Mouse (Mus musculus) embryo, embryonic 11 days (tissue): ENCODE results near the gene Slc41a2.
"Not testable (repeated sequence)": the region's sequence is repeated elsewhere in the genome, so short reads cannot be mapped to it uniquely, and the experiment has no call there.

Experiments
- DNase-seq: peaks from one replicate; pipeline ENCODE4 v3.0.0-alpha.2; 2015

Slc41a2 gene

DNA sequence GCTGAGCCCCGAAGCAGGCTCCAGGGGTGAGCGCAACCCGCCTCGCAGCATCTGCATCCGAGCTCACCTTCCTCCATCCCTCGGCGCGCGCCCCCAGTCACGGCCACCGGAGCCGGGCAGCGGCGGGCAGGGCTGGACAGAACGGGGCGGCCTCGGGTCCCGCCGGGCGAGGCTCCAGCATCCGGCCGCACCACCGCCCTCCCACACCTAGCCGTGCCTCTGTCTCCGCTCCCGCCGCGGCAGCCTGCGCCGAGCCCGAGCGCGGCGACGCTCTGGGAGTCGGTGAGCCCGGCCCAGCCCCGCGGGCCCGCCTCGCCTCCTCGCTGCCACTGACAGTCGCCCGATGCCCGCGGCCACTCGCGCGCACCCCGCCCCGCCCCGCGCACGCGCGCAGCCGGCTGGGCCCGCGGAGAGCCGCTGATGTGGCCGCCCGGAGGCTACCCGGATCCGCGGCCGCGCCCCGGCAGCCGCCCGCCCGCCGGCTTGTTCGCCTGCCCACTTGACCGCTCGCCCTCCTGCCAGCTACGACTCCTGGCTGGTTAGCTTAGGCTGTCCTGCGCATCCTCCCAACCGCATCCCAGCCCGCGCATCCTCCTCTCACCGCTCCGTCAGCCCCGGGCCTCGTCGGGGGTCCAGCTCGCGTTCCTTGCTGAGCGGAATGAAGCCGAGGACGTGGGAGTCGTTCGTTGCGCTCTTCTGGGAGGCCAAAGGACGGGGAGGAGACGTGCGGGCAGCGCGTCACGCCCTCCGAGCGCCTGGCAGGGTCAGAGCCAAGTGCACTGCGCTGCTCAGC lies at the start of gene Slc41a2:
Gene Slc41a2, minus strand, starts transcription at position 724 of the 793 bp plus-strand sequence.
- peak; percentile 74 for DNase-seq

DNA sequence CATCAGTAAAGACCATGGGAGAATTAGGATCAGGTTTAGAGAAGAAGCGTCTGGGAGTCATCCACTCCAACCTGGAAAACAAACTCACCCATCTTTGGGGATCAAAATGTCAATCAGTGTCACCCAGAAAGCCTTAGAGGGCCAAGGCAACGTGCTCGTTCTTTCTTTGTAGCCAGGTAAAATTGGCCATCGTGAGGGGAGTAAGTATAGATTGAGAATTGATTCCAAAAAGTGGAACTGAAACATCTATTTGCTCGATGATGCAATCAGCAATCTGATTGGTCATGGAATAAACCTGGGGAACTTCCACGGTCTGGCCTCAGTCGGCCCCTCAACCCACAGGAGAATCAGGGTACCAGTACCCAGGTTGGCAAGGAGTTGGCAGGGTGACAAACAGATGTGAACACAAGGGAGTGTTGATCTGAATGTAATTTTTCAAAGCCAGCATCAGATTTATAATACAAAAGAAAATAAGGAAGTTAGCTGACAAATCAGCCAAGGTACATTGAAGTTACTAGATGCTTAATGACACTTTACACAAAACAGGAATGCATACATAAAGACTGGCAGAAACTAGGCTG lies 47.7 kb upstream of the Slc41a2 start:
- no peak for DNase-seq

DNA sequence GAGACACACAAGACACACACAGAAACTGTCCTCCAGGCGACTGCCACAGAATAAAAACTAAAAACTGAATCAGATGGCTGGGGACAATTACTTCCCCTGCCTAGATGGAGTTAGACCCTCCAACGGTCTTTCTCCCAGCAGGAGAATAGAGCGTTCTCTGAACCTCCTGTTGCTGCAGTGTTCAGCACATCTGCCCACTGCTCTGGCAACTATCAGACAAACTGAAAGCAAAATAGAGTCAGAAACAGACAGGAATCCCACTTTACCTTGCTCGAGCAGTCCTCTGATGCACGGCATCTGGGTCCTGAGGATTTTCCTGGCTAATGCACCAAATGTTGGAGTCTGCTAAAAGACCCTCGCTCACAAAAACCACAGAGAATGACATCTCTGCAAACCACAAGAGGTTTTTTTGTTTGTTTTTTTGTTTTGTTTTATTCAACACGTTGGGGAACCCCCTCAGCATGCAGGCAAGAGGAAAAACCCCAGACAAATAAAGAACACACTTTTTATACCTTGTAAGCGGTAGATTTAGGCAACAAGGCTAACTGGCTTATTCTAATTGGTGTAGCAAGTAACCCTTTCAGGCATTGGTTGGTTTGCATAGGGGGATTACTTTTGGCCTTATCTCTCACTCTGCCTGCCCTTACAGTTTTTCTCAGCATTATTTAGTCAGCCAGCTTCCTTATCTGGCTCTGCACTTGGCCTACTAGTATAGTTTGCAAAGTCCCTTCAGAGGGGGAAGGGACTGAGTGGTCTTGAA lies 47.0 kb upstream of the Slc41a2 start:
- DNase-seq = no peak

DNA sequence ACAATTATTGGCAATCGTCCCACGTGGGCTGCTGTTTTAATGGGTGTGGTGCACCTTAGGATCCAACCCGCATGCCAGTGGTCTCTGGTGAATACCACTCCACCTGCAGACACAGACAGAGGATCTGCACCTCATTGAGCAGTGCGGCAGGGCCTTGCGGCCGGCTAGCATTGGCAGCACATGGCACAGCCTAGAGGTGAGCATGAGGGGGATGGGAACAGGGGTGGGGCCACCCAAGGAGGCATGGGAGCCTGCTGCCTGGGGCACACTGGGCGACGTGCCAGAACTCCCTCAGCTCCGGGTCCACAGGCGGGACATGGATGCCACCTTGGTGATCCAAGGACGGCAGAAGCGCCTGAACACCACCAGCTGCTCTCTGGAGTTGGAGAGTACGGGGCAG lies 46.2 kb upstream of the Slc41a2 start:
- no peak for DNase-seq

- DNase-seq = no peak
These were observed 45.3 kb upstream of the Slc41a2 start for GRCm38 (mm10) chr10:83382988-83383387.

- no peak for DNase-seq
These were observed 44.8 kb upstream of the Slc41a2 start for GRCm38 (mm10) chr10:83382528-83382927.

DNA sequence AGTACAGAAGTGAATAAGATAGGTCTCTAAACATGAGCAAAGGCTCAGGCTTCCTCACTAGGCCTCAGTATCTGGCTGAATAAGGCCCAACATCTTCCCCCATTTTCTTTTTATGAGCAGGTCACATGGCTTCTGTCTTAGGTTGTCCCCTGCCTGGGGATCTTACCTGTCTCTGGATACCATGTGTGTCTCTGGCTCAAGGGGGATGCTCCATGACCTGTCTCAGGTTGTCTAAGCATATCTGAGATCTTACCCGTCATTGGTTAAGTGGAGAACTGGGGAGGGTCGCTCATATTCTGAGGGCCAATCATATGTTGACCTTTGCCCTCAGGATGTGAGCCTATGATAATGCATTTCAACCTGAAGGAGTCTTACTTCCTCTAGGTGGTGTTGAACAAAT lies 42.8 kb upstream of the Slc41a2 start:
- no peak for DNase-seq

GRCm38 (mm10) chr10:83378083-83378833 lies 40.6 kb upstream of the Slc41a2 start:
- DNase-seq = no peak

DNA sequence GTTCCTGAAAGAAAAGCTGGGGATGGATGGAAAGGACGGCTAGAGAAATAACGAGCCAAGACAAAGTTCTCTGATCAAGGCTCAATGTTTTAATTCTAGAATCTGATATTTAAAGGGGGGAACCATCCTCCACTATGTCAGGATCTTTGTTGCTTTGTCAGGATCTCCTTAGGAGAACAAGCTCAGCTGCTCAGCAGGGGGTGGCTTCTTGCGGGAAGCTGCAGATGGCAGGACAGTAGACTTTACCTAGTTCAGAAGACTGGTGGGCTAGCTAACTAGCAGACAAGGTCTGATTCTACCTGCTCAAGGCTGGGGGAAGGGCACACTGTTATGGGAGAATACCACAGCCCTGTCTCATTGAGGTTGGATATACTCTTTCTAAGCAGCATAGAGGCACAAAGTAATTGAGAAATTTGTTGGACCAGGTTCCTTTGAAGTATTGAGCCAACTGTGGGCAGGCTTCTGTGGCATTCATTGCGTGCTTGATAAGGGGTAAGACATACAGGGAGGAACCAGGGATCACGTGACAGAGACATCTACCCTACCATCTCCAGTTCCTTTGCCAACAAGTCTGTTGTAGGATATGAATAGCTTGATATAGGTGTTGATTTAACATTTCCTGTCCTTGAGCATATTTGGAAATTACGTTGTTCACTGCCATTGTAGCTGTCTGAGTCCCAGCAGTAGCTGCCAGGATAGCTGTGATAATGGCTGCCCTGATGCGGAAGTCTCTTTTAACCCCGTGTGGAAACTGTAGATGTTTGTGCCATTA lies 39.4 kb upstream of the Slc41a2 start:
- no peak for DNase-seq

DNA sequence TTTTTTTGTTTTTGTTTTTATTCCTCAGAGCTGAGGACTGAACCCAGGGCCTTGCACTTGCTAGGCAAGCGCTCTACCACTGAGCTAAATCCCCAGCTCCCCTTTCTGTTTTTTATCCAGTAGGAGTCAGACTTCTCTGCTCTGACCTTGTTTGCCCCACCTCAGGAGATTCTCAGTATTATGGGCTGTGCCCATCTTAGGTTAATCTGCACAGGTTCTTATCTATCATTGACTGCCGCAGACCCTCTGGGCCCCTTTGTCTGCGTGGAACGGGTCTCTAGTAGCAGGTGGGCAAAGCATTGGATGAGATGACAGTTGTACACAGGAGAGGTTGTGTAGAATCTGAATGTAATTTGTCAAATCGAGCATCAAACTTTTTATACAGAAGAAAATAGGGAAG lies 37.8 kb upstream of the Slc41a2 start:
- not testable (repeated sequence) for DNase-seq

GRCm38 (mm10) chr10:83374045-83374656 lies 36.5 kb upstream of the Slc41a2 start:
- DNase-seq = no peak

DNA sequence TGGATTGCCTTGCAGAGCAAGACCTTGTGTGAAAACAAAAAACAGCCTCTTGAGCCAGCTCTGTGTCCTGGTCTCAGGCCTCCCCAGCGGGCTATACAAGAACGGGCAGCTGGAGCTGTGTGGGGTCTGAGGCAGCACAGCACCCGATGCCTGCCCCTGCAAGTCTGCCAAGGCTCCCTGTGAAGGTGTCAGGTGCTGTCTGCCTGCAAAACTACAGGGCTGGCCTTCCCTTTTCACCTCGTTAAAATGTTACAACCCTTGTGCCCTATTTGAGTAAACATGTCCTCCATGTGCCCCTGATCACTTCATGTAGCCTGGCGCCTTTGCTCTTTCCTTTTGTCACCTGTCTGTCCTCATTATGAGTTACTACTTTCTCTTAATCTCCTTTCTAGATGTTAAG lies 31.2 kb upstream of the Slc41a2 start:
- DNase-seq = no peak

DNA sequence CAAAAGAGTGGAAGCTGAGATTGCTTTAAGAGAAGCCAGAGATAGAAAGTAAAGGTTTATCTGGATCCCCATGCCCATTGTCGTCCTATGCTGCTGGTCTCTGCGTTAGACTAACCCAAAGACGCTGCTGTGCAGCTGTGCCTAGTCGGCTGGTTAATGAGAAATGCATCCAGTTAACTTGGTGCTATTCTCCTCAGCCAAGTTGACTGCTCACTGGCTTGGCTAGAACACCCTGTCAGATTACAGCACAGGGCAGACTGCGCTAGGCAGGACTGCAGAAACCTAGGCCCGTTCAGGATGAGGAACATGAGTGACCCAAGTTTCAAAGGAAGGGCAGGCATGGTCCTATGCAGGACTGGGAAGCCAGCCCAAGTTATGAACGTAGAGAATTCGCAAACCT lies 25.8 kb upstream of the Slc41a2 start:
- DNase-seq = no peak

GRCm38 (mm10) chr10:83361643-83362382 lies 24.1 kb upstream of the Slc41a2 start:
- DNase-seq = peak; percentile 43

DNA sequence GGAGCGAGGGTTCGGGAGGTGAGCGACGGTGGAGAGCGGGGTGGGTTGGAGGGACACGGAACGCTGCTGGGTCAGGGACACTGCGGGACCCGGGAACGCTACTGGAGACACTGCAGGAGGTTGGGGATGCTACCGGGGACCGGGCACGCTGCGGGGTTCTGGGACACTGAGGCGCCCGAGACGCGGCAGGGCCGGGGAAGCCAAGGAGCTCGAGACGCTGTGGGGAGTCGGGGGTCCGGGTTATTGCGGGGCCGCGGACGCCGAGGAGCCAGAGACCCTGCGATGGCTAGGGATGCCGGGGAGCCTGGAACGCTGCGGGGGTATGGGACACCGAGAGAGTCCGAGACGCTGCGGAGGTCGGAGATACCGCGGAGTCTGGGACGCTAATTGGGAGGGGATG lies 22.7 kb upstream of the Slc41a2 start:
- DNase-seq = peak; percentile 42

DNA sequence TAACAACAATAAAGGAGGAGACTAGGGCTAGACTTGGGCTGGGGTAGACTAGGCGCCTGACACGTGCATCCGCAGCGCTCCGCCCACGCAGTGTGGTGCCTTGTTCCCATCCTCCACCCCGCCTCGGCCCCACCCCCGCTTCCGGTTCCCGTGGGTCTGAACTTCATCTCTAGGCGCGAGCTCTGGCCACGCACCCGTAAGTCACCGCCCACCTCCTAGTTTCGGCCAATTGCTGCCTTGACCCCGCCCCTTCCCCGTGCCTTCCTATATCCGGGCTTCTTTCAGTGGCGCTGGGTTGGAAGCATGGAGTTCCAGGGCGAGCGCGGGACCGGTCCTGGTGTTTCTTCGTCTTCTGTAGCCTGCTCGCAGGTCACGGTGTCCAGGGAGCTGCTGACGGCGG lies 22.3 kb upstream of the Slc41a2 start, which contains the start of gene D10Wsu102e:
Gene D10Wsu102e, plus strand, starts transcription at position 266 of the 400 bp plus-strand sequence.
- DNase-seq = peak; percentile 98

DNA sequence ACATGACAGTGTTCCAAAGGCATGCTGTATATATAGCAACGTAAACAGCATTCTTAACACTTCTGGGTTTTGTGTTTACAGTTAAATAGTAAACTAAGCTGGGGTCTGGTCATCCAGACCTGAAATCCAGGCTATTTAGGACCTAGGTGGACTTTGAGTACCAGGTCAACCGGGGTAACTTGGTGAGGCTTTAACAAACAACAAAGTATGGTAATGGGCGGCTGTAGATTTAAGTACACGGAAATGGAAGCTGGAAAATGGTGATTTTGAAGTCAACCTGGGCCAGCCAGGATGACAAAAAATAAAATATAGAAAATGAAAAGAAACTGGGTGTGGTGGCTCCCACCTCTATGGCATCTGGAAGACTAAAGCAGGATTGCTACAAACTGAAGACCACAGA lies 21.8 kb upstream of the Slc41a2 start:
- no peak for DNase-seq

DNA sequence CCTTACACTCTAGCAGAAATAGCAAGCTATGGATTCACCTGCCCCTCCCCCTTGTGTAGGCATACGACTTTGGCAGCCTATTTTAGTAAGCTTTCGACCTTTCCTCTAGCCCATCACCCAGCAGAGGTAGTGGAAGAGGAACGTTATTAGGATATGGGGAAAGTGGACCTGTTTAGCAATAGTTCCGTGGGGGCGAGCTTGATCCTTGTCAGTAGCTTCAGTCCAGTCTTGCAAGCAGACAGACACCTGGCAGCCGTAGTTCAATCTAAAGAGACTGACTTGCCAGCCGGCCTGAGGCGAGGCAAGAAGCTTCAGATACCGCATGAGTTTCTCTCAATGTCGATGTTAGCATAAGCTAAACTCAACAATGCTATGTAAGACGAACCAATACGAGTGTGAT lies 18.7 kb upstream of the Slc41a2 start:
- DNase-seq = no peak

DNA sequence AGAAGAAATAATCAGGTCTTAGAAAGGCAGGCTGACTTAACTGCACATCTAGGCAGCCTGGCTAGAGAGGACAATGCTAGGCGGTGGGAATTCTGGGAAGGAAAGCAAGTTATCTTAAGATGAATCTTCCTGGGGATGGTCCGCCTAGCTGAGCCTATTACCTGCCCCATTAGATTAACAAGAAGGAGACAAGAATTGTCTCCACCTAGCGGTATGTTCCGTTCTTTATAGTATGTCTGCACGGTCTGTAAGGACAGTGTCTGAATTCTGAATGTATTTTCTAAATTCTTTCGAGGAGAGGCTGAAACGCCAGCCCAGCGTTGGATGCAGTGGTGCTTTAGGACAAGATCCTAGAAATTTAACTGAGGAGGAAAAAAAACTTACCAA lies 16.6 kb upstream of the Slc41a2 start:
- DNase-seq = peak; percentile 51

DNA sequence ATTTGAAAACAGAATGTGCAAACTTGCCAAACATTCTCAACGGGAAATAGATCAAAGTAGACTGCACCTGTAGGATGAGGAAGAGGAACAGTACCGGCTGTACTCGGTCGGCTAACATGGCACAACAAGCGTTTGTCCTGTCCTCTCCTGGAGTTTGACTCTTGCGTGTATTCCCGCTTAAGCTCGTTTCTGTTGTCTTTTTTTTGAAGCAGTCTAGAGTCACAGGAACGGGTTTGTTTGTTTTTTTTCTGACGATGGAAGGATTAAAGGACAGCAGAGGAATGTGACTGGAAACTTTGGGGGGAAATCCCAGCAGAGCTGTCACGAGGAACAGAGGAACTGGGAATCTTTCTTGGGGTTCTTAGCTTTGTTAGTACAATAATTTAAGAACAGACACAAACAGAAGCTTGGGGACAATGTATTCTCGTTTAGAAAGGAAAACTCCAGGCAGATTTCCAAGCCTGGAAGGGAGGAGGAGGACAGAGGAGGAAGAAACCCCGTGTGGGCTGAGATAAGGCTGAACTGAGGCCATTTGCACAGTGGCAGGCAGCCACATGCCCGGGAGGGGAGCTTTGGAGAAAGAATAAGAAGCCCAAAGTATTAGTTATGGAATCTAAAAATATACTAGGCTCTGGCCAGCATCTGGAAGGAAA lies 16.1 kb upstream of the Slc41a2 start:
- DNase-seq = no peak

DNA sequence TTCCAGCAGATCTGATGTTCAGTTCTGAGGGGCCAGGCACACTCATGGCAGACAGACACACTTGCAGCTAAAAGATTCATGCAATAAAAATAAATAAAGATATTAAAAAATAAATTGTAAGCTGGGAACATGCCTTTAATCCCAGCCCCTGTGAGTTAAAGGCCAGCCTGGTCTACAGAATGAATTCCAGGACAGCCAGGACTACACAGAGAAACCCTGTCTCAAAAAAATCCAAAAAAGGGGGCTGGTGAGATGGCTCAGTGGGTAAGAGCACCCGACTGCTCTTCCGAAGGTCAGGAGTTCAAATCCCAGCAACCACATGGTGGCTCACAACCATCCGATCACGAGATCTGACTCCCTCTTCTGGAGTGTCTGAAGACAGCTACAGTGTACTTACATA lies 14.1 kb upstream of the Slc41a2 start:
- not testable (repeated sequence) for DNase-seq
